Mouse (Mus musculus) forebrain, embryonic 10.5 days (tissue): ENCODE results near the gene Sectm1a. TPM values are rescaled to one million over a fixed set of nuclear protein-coding genes. Genes with fewer than 3 reads are reported as not detected.
"Not testable (repeated sequence)": the region's sequence is repeated elsewhere in the genome, so short reads cannot be mapped to it uniquely, and the experiment has no call there.

Experiments
- DNase-seq: peaks from one replicate; pipeline ENCODE4 v3.0.0-alpha.2; 2017; ENCODE audit warnings: low spot score; ENCODE audit errors: extremely low spot score
- H3K27ac ChIP-seq: fragments of 300-500 bp; sonication (generic); 2 replicates; pipeline ENCODE4 v1.5.1; 2016; ENCODE audit warnings: mild to moderate bottlenecking
- H3K27me3 ChIP-seq: fragments of 300-500 bp; sonication (generic); 2 replicates; pipeline ENCODE4 v1.6.1; 2016; ENCODE audit warnings: mild to moderate bottlenecking; ENCODE audit not compliant: poor library complexity, severe bottlenecking
- H3K36me3 ChIP-seq: fragments of 300-500 bp; sonication (generic); replicated peaks from 2 replicates; pipeline ENCODE4 v1.6.1; 2016; ENCODE audit warnings: mild to moderate bottlenecking, moderate library complexity
- H3K4me1 ChIP-seq: fragments of 300-500 bp; sonication (generic); 2 replicates; pipeline ENCODE4 v1.6.1; 2016
- H3K4me3 ChIP-seq: fragments of 300-500 bp; sonication (generic); 2 replicates; pipeline ENCODE4 v1.5.1; 2016; ENCODE audit warnings: mild to moderate bottlenecking, moderate library complexity
- H3K9me3 ChIP-seq: fragments of 300-500 bp; sonication (generic); 2 replicates; pipeline ENCODE4 v1.6.1; 2016; ENCODE audit warnings: mild to moderate bottlenecking, moderate library complexity
- WGBS: fragments of 180-500 bp; shearing (Covaris S2); methylation state at CpG from one replicate; pipeline ENCODE4 v1.1.7; 2016; 5-methylcytosine and 5-hydroxymethylcytosine counted together
- polyA plus RNA-seq: library from polyadenylated mRNA; unstranded; fragments of >200 nt; fragmentation: Nextera tagmentation; extraction: Ambion mirVana; gene quantifications from 2 replicates; pipeline ENCODE4 v1.2.1, GENCODE M21; 2016

Sectm1a gene
- polyA plus RNA-seq, 1 experiment from 2014 or later: not detected

- H3K27ac ChIP-seq: no peak overlapping the region
Measured at GRCm38 (mm10) chr11:121109986-121110385, 29.0 kb upstream of the Sectm1a start.

GRCm38 (mm10) chr11:121108061-121108460, 27.0 kb upstream of the Sectm1a start:
- H3K4me1 ChIP-seq: no peaks in the 10 kb centered on the region
- WGBS: 81% methylated on average over 9 of the region's 9 CpGs
- DNase-seq: no peak
- no peaks in the 10 kb centered on the region for H3K36me3 ChIP-seq
- no peak overlapping the region for H3K4me3 ChIP-seq
- H3K27ac ChIP-seq: no peak overlapping the region
- H3K27me3 ChIP-seq: no peaks in the 10 kb centered on the region
- no peaks in the 10 kb centered on the region for H3K9me3 ChIP-seq

More at GRCm38 (mm10) chr11:121109986-121110385, 29.0 kb upstream of the Sectm1a start:
- Histone ChIP-seq H3K27me3 (no peaks in the 10 kb centered on the region), H3K36me3 (no peaks in the 10 kb centered on the region), H3K4me1 (no peaks in the 10 kb centered on the region), H3K9me3 (no peaks in the 10 kb centered on the region), H3K4me3 (no peak overlapping the region)
- DNase-seq: no peak
- 27% methylated on average over 2 of the region's 2 CpGs for WGBS

GRCm38 (mm10) chr11:121107242-121107641, 26.2 kb upstream of the Sectm1a start:
- not testable (repeated sequence) for H3K27me3 ChIP-seq, H3K4me1 ChIP-seq, H3K27ac ChIP-seq, H3K36me3 ChIP-seq, H3K9me3 ChIP-seq, H3K4me3 ChIP-seq, DNase-seq
- 75% methylated on average over 1 of the region's 1 CpGs for WGBS

GRCm38 (mm10) chr11:121101124-121101805, 20.2 kb upstream of the Sectm1a start:
- no peak overlapping the region for H3K4me3 ChIP-seq
- no peaks in the 10 kb centered on the region for H3K4me1 ChIP-seq
- no peaks in the 10 kb centered on the region for H3K9me3 ChIP-seq
- H3K36me3 ChIP-seq: no peaks in the 10 kb centered on the region
- no peaks in the 10 kb centered on the region for H3K27me3 ChIP-seq
- H3K27ac ChIP-seq: no peak overlapping the region
- DNase-seq: no peak
- 91% methylated on average over 4 of the region's 4 CpGs for WGBS

- WGBS: 77% methylated on average over 7 of the region's 7 CpGs
- no peak for DNase-seq
- no peak overlapping the region for H3K4me3 ChIP-seq
- no peaks in the 10 kb centered on the region for H3K27me3 ChIP-seq
- H3K9me3 ChIP-seq: no peaks in the 10 kb centered on the region
- H3K4me1 ChIP-seq: no peaks in the 10 kb centered on the region
- H3K27ac ChIP-seq: no peak overlapping the region
- H3K36me3 ChIP-seq: no peaks in the 10 kb centered on the region
Measured at GRCm38 (mm10) chr11:121100692-121101091, 19.7 kb upstream of the Sectm1a start.

GRCm38 (mm10) chr11:121099762-121100161, 18.7 kb upstream of the Sectm1a start:
- H3K27ac ChIP-seq: no peak overlapping the region
- 82% methylated on average over 7 of the region's 7 CpGs for WGBS
- H3K36me3 ChIP-seq: no peaks in the 10 kb centered on the region
- H3K9me3 ChIP-seq: no peaks in the 10 kb centered on the region
- H3K4me1 ChIP-seq: no peaks in the 10 kb centered on the region
- no peak overlapping the region for H3K4me3 ChIP-seq
- no peaks in the 10 kb centered on the region for H3K27me3 ChIP-seq
- DNase-seq: no peak

- no peak for DNase-seq
- no peaks in the 10 kb centered on the region for H3K36me3 ChIP-seq
- 90% methylated on average over 14 of the region's 14 CpGs for WGBS
- H3K4me1 ChIP-seq: no peaks in the 10 kb centered on the region
- no peak overlapping the region for H3K4me3 ChIP-seq
- H3K9me3 ChIP-seq: no peaks in the 10 kb centered on the region
- no peak overlapping the region for H3K27ac ChIP-seq
- no peaks in the 10 kb centered on the region for H3K27me3 ChIP-seq
Measured at GRCm38 (mm10) chr11:121092606-121093585, 11.9 kb upstream of the Sectm1a start.

- Histone ChIP-seq H3K27ac (no peak overlapping the region), H3K27me3 (no peaks in the 10 kb centered on the region), H3K36me3 (no peaks in the 10 kb centered on the region), H3K4me3 (no peak overlapping the region), H3K4me1 (no peaks in the 10 kb centered on the region), H3K9me3 (no peaks in the 10 kb centered on the region)
- WGBS: 76% methylated on average over 4 of the region's 4 CpGs
- DNase-seq: no peak
Measured at GRCm38 (mm10) chr11:121090943-121091342, 9.9 kb upstream of the Sectm1a start.

GRCm38 (mm10) chr11:121089756-121090546, 8.9 kb upstream of the Sectm1a start:
- 89% methylated on average over 2 of the region's 2 CpGs for WGBS
- Histone ChIP-seq H3K9me3 (no peaks in the 10 kb centered on the region), H3K27ac (no peak overlapping the region), H3K27me3 (no peaks in the 10 kb centered on the region), H3K4me1 (no peaks in the 10 kb centered on the region), H3K36me3 (no peaks in the 10 kb centered on the region), H3K4me3 (no peak overlapping the region)
- no peak for DNase-seq

GRCm38 (mm10) chr11:121088997-121089396, 8.0 kb upstream of the Sectm1a start:
- H3K27me3 ChIP-seq: no peaks in the 10 kb centered on the region
- H3K27ac ChIP-seq: no peak overlapping the region
- no peak for DNase-seq
- H3K36me3 ChIP-seq: no peaks in the 10 kb centered on the region
- H3K4me3 ChIP-seq: no peak overlapping the region
- no peaks in the 10 kb centered on the region for H3K4me1 ChIP-seq
- 88% methylated on average over 6 of the region's 6 CpGs for WGBS
- H3K9me3 ChIP-seq: no peaks in the 10 kb centered on the region

- 65% methylated on average over 4 of the region's 4 CpGs for WGBS
Measured at GRCm38 (mm10) chr11:121086296-121086695, 5.3 kb upstream of the Sectm1a start.

GRCm38 (mm10) chr11:121085181-121085580, 4.2 kb upstream of the Sectm1a start:
- no peak for DNase-seq
- Histone ChIP-seq H3K4me1 (no peaks in the 10 kb centered on the region), H3K9me3 (no peaks in the 10 kb centered on the region), H3K4me3 (no peak overlapping the region), H3K36me3 (no peaks in the 10 kb centered on the region), H3K27ac (no peak overlapping the region), H3K27me3 (no peaks in the 10 kb centered on the region)
- 83% methylated on average over 5 of the region's 5 CpGs for WGBS

More at GRCm38 (mm10) chr11:121086296-121086695, 5.3 kb upstream of the Sectm1a start:
- Histone ChIP-seq H3K4me3 (no peak overlapping the region), H3K27me3 (no peaks in the 10 kb centered on the region), H3K4me1 (no peaks in the 10 kb centered on the region), H3K9me3 (no peaks in the 10 kb centered on the region), H3K36me3 (no peaks in the 10 kb centered on the region), H3K27ac (no peak overlapping the region)
- DNase-seq: no peak
